Mouse (Mus musculus) small intestine, adult 2 months (tissue): ENCODE measurements at regions not wholly inside any gene's neighbourhood (a gene's known extent, or its start where the extent isn't known, plus 50 kb on each side); places are given as distances from the start of the nearest gene placed in this dataset.

Source experiments
- H3K27ac ChIP-seq: fragments of 200-500 bp; 2 replicates; pipeline ENCODE4 v1.5.1; 2012; ENCODE audit warnings: low read depth, low read length, control low read depth, inconsistent platforms; ENCODE audit not compliant: insufficient read depth
- H3K27me3 ChIP-seq: fragments of 200-500 bp; 2 replicates; pipeline ENCODE4 v1.6.1; 2012; ENCODE audit warnings: mild to moderate bottlenecking, moderate library complexity, low read length, inconsistent platforms; ENCODE audit not compliant: control insufficient read depth, insufficient read depth
- H3K36me3 ChIP-seq: fragments of 200-500 bp; 2 replicates; pipeline ENCODE4 v1.6.1; 2012; ENCODE audit warnings: mild to moderate bottlenecking, low read length, control low read depth, inconsistent platforms; ENCODE audit not compliant: control insufficient read depth, insufficient read depth
- H3K4me1 ChIP-seq: fragments of 200-500 bp; 2 replicates; pipeline ENCODE4 v1.6.1; 2012; ENCODE audit warnings: low read length, inconsistent platforms, mixed read lengths; ENCODE audit not compliant: control insufficient read depth, insufficient read depth, insufficient read length
- H3K4me3 ChIP-seq: fragments of 200-500 bp; 2 replicates; pipeline ENCODE4 v1.5.1; 2012; ENCODE audit warnings: low read depth, mild to moderate bottlenecking, control low read depth, inconsistent platforms, low read length, moderate library complexity
- CTCF ChIP-seq: fragments of 200-500 bp; IDR thresholded peaks from 2 replicates; pipeline ENCODE4 v1.5.1; 2012; ENCODE audit warnings: low read depth, mild to moderate bottlenecking, control low read depth, inconsistent platforms, low read length, moderate library complexity, mixed read lengths; ENCODE audit not compliant: insufficient replicate concordance, insufficient read length; ENCODE audit errors: extremely low read depth
- POLR2A ChIP-seq: fragments of 200-500 bp; IDR thresholded peaks from 2 replicates; pipeline ENCODE4 v1.6.1; 2012; ENCODE audit warnings: low read depth, mild to moderate bottlenecking, control low read depth, inconsistent platforms, low read length, moderate library complexity
- WGBS: fragments of 180-500 bp; shearing (Covaris S2); methylation state at CpG from one replicate; pipeline ENCODE4 v1.1.7; 2018; 5-methylcytosine and 5-hydroxymethylcytosine counted together

GRCm38 (mm10) chr13:28507783-28508182 is 250.5 kb downstream of the Gm11361 start:
- H3K27ac ChIP-seq, result no peak overlapping the region
- H3K4me3 ChIP-seq, result no peak overlapping the region
- no peak for TF ChIP-seq POLR2A
- TF ChIP-seq CTCF, result no peak
- H3K4me1 ChIP-seq, result peaks cover 4% of the 10 kb centered on the region
- WGBS, result 76% methylated on average over 5 of the region's 5 CpGs
- no peaks in the 10 kb centered on the region for H3K27me3 ChIP-seq
- H3K36me3 ChIP-seq, result no peaks in the 10 kb centered on the region

GRCm38 (mm10) chr13:28504340-28504739 is 247.0 kb downstream of the Gm11361 start:
- no peak overlapping the region for H3K27ac ChIP-seq
- no peaks in the 10 kb centered on the region for H3K36me3 ChIP-seq
- WGBS, result 82% methylated on average over 3 of the region's 3 CpGs
- no peak overlapping the region for H3K4me3 ChIP-seq
- no peaks in the 10 kb centered on the region for H3K27me3 ChIP-seq
- no peaks in the 10 kb centered on the region; the same call in 1 of the 2 replicates for H3K4me1 ChIP-seq
- no peak for TF ChIP-seq CTCF
- no peak for TF ChIP-seq POLR2A

GRCm38 (mm10) chr13:28502171-28502570 is 244.8 kb downstream of the Gm11361 start:
- Histone ChIP-seq H3K27ac (no peak overlapping the region), H3K36me3 (no peaks in the 10 kb centered on the region), H3K27me3 (no peaks in the 10 kb centered on the region), H3K4me1 (no peaks in the 10 kb centered on the region; the same call in 1 of the 2 replicates), H3K4me3 (no peak overlapping the region)
- 70% methylated on average over 2 of the region's 2 CpGs for WGBS
- no peak for TF ChIP-seq POLR2A
- no peak for TF ChIP-seq CTCF

GRCm38 (mm10) chr13:28500697-28501096 is 243.4 kb downstream of the Gm11361 start:
- H3K27ac ChIP-seq, result no peak overlapping the region
- H3K4me3 ChIP-seq, result no peak overlapping the region
- no peaks in the 10 kb centered on the region; the same call in 1 of the 2 replicates for H3K4me1 ChIP-seq
- TF ChIP-seq POLR2A (no peak), CTCF (no peak)
- H3K27me3 ChIP-seq, result no peaks in the 10 kb centered on the region
- WGBS, result 89% methylated on average over 6 of the region's 6 CpGs
- no peaks in the 10 kb centered on the region for H3K36me3 ChIP-seq

- WGBS, result 90% methylated on average over 4 of the region's 4 CpGs
- no peak overlapping the region for H3K4me3 ChIP-seq
- peaks cover 1% of the 10 kb centered on the region; the same call in 1 of the 2 replicates for H3K4me1 ChIP-seq
- TF ChIP-seq CTCF (no peak), POLR2A (no peak)
- no peaks in the 10 kb centered on the region for H3K36me3 ChIP-seq
- no peaks in the 10 kb centered on the region for H3K27me3 ChIP-seq
- no peak overlapping the region for H3K27ac ChIP-seq
Observed at GRCm38 (mm10) chr13:28497483-28497882, 240.2 kb downstream of the Gm11361 start.

GRCm38 (mm10) chr13:28492015-28492414 is 234.7 kb downstream of the Gm11361 start:
- no peak for TF ChIP-seq CTCF
- TF ChIP-seq POLR2A, result no peak
- Histone ChIP-seq H3K27me3 (no peaks in the 10 kb centered on the region), H3K36me3 (no peaks in the 10 kb centered on the region), H3K27ac (no peak overlapping the region), H3K4me3 (no peak overlapping the region), H3K4me1 (peaks cover 2% of the 10 kb centered on the region; the same call in 1 of the 2 replicates)
- 29% methylated on average over 2 of the region's 2 CpGs for WGBS

- WGBS, result 44% methylated on average over 3 of the region's 3 CpGs
- no peak overlapping the region for H3K4me3 ChIP-seq
- H3K27me3 ChIP-seq, result no peaks in the 10 kb centered on the region
- H3K36me3 ChIP-seq, result no peaks in the 10 kb centered on the region
- no peak for TF ChIP-seq POLR2A
- TF ChIP-seq CTCF, result no peak
- H3K4me1 ChIP-seq, result peaks cover 2% of the 10 kb centered on the region; the same call in 1 of the 2 replicates
- no peak overlapping the region for H3K27ac ChIP-seq
Observed at GRCm38 (mm10) chr13:28483727-28484126, 226.4 kb downstream of the Gm11361 start.
